Mouse (Mus musculus): Measurements from ENCODE around the gene Pdap1. TPM values are rescaled to one million over a fixed set of nuclear protein-coding genes. Genes with fewer than 3 reads are reported as not detected.

The Pdap1 gene
- total RNA-seq (2014; fragmentation: Nextera tagmentation) (95.0 and 112 TPM in 2 replicates), total RNA-seq (2017) (72.7 and 82.5 TPM in 2 replicates), polyA plus RNA-seq (2012) (173 and 217 TPM in 2 replicates)

- Histone ChIP-seq H3K9me3 (replicated peaks) (no peaks in the 10 kb centered on the region), H3K4me3 (ENCODE audit: low read depth, low read length) (peak within 1 kb of the TSS; percentile 85), H3K36me3 (replicated peaks) (peaks cover 69% of the 10 kb centered on the region), H3K4me1 (ENCODE audit: insufficient read depth, low read depth, low read length) (peaks cover 46% of the 10 kb centered on the region), H3K27me3 (ENCODE audit: insufficient read depth, low read length) (no peaks in the 10 kb centered on the region)
- ATAC-seq (ENCODE audit: extremely low read depth, insufficient number of reproducible peaks, low FRiP score, poor library complexity, severe bottlenecking), result peak; percentile 71
- TF ChIP-seq TAL1 (conservative IDR thresholded peaks at IDR 0.05; ENCODE audit: low read depth, low read length), result no peak
- no peak for TF ChIP-seq GATA1 (IDR thresholded peaks at IDR 0.05; ENCODE audit: borderline replicate concordance, low read length)
- no peak for TF ChIP-seq CTCF (IDR thresholded peaks at IDR 0.05; ENCODE audit: low read depth, low read length)
- no peak for TF ChIP-seq GATA2 (IDR thresholded peaks at IDR 0.05; ENCODE audit: borderline replicate concordance, low read depth, low read length)
- TF ChIP-seq POLR2AphosphoS5 (IDR thresholded peaks at IDR 0.05; ENCODE audit: insufficient replicate concordance, low read depth, low read length), result no peak
- peak; percentile 85 for DNase-seq (ENCODE audit: low spot score)
Observed at GRCm38 (mm10) chr5:145139571-145140519, at the start of gene Pdap1, which contains the start of gene Bud31. Gene Pdap1, minus strand, starts transcription at chr5:145140238. Gene Bud31, plus strand, starts transcription at chr5:145140362.

GRCm38 (mm10) chr5:145189416-145189815 is 49.4 kb upstream of the Pdap1 start:
- Histone ChIP-seq H3K27me3 (ENCODE audit: insufficient read depth, low read length) (no peaks in the 10 kb centered on the region), H3K36me3 (replicated peaks) (peaks cover 68% of the 10 kb centered on the region), H3K9me3 (replicated peaks) (no peaks in the 10 kb centered on the region), H3K4me3 (ENCODE audit: low read depth, low read length) (peak overlapping the region; percentile 85; the same call in 1 of the 2 replicates), H3K4me1 (ENCODE audit: insufficient read depth, low read depth, low read length) (peaks cover 55% of the 10 kb centered on the region)
- no peak for TF ChIP-seq GATA2 (IDR thresholded peaks at IDR 0.05; ENCODE audit: borderline replicate concordance, low read depth, low read length)
- TF ChIP-seq CTCF (IDR thresholded peaks at IDR 0.05; ENCODE audit: low read depth, low read length), result no peak
- no peak for TF ChIP-seq GATA1 (IDR thresholded peaks at IDR 0.05; ENCODE audit: borderline replicate concordance, low read length)
- TF ChIP-seq POLR2AphosphoS5 (IDR thresholded peaks at IDR 0.05; ENCODE audit: insufficient replicate concordance, low read depth, low read length), result no peak
- no peak for TF ChIP-seq TAL1 (conservative IDR thresholded peaks at IDR 0.05; ENCODE audit: low read depth, low read length)
- ATAC-seq (ENCODE audit: extremely low read depth, insufficient number of reproducible peaks, low FRiP score, poor library complexity, severe bottlenecking) (0 out of 2 replicates have a peak, but pooled peaks have one; percentile 12), DNase-seq (ENCODE audit: low spot score) (peak; percentile 23)

- DNase-seq (ENCODE audit: low spot score) (no peak), ATAC-seq (ENCODE audit: extremely low read depth, insufficient number of reproducible peaks, low FRiP score, poor library complexity, severe bottlenecking) (no peak)
- Histone ChIP-seq H3K4me3 (ENCODE audit: low read depth, low read length) (no peak overlapping the region), H3K27me3 (ENCODE audit: insufficient read depth, low read length) (no peaks in the 10 kb centered on the region), H3K36me3 (replicated peaks) (peaks cover 94% of the 10 kb centered on the region), H3K4me1 (ENCODE audit: insufficient read depth, low read depth, low read length) (peaks cover 57% of the 10 kb centered on the region), H3K9me3 (replicated peaks) (no peaks in the 10 kb centered on the region)
- no peak for TF ChIP-seq GATA1 (IDR thresholded peaks at IDR 0.05; ENCODE audit: borderline replicate concordance, low read length)
- TF ChIP-seq GATA2 (IDR thresholded peaks at IDR 0.05; ENCODE audit: borderline replicate concordance, low read depth, low read length), result no peak
- TF ChIP-seq TAL1 (conservative IDR thresholded peaks at IDR 0.05; ENCODE audit: low read depth, low read length), result no peak
- TF ChIP-seq POLR2AphosphoS5 (IDR thresholded peaks at IDR 0.05; ENCODE audit: insufficient replicate concordance, low read depth, low read length), result no peak
- TF ChIP-seq CTCF (IDR thresholded peaks at IDR 0.05; ENCODE audit: low read depth, low read length), result no peak
Observed at GRCm38 (mm10) chr5:145185244-145185643, 45.2 kb upstream of the Pdap1 start.

- peaks cover 100% of the 10 kb centered on the region for H3K36me3 ChIP-seq (replicated peaks)
- no peak for ATAC-seq (ENCODE audit: extremely low read depth, insufficient number of reproducible peaks, low FRiP score, poor library complexity, severe bottlenecking)
- DNase-seq (ENCODE audit: low spot score), result no peak
Observed at GRCm38 (mm10) chr5:145178461-145178980, 38.5 kb upstream of the Pdap1 start.

GRCm38 (mm10) chr5:145167306-145167661 is 27.2 kb upstream of the Pdap1 start:
- TF ChIP-seq CTCF (IDR thresholded peaks at IDR 0.05; ENCODE audit: low read depth, low read length), result no peak
- TF ChIP-seq POLR2AphosphoS5 (IDR thresholded peaks at IDR 0.05; ENCODE audit: insufficient replicate concordance, low read depth, low read length), result no peak
- TF ChIP-seq TAL1 (conservative IDR thresholded peaks at IDR 0.05; ENCODE audit: low read depth, low read length), result no peak
- no peak for TF ChIP-seq GATA1 (IDR thresholded peaks at IDR 0.05; ENCODE audit: borderline replicate concordance, low read length)
- TF ChIP-seq GATA2 (IDR thresholded peaks at IDR 0.05; ENCODE audit: borderline replicate concordance, low read depth, low read length), result no peak
- peak overlapping the region; percentile 97 for H3K4me3 ChIP-seq (ENCODE audit: low read depth, low read length)
- peaks cover 65% of the 10 kb centered on the region for H3K36me3 ChIP-seq (replicated peaks)
- H3K4me1 ChIP-seq (ENCODE audit: insufficient read depth, low read depth, low read length), result peaks cover 44% of the 10 kb centered on the region
- DNase-seq (ENCODE audit: low spot score), result peak; percentile 22
- no peak for ATAC-seq (ENCODE audit: extremely low read depth, insufficient number of reproducible peaks, low FRiP score, poor library complexity, severe bottlenecking)
- H3K9me3 ChIP-seq (replicated peaks), result no peaks in the 10 kb centered on the region
- no peaks in the 10 kb centered on the region for H3K27me3 ChIP-seq (ENCODE audit: insufficient read depth, low read length)

More at GRCm38 (mm10) chr5:145178461-145178980, 38.5 kb upstream of the Pdap1 start:
- peaks cover 27% of the 10 kb centered on the region for H3K4me1 ChIP-seq (ENCODE audit: insufficient read depth, low read depth, low read length)
- no peaks in the 10 kb centered on the region for H3K9me3 ChIP-seq (replicated peaks)
- no peak overlapping the region for H3K4me3 ChIP-seq (ENCODE audit: low read depth, low read length)
- TF ChIP-seq GATA1 (IDR thresholded peaks at IDR 0.05; ENCODE audit: borderline replicate concordance, low read length), result no peak
- no peak for TF ChIP-seq TAL1 (conservative IDR thresholded peaks at IDR 0.05; ENCODE audit: low read depth, low read length)
- TF ChIP-seq CTCF (IDR thresholded peaks at IDR 0.05; ENCODE audit: low read depth, low read length), result no peak
- TF ChIP-seq POLR2AphosphoS5 (IDR thresholded peaks at IDR 0.05; ENCODE audit: insufficient replicate concordance, low read depth, low read length), result no peak
- TF ChIP-seq GATA2 (IDR thresholded peaks at IDR 0.05; ENCODE audit: borderline replicate concordance, low read depth, low read length), result no peak
- H3K27me3 ChIP-seq (ENCODE audit: insufficient read depth, low read length), result no peaks in the 10 kb centered on the region

Data from G1E (cell line).